Mouse (Mus musculus): ENCODE results near the gene 5330417C22Rik. TPM values are rescaled to one million over a fixed set of nuclear protein-coding genes. Genes with fewer than 3 reads are reported as not detected.

Gene 5330417C22Rik
- total and polyA plus RNA-seq, 2 experiments: 0.45 to 0.55 TPM

GRCm38 (mm10) chr3:108423844-108424801, 112.2 kb downstream of the 5330417C22Rik start:
- Histone ChIP-seq H3K27ac (replicated peaks; ENCODE audit: insufficient read depth, low read depth, low read length) (no peak overlapping the region), H3K79me2 (ENCODE audit: control insufficient read depth, insufficient read depth, low read length) (no peaks in the 10 kb centered on the region), H3K4me1 (ENCODE audit: control insufficient read depth, insufficient read depth, low read length) (no peaks in the 10 kb centered on the region), H3K4me3 (ENCODE audit: insufficient read depth, low read depth, low read length) (no peak overlapping the region), H3K36me3 (ENCODE audit: control insufficient read depth, insufficient read depth, low read length) (peaks cover 28% of the 10 kb centered on the region), H3K9ac (ENCODE audit: low read depth, low read length) (no peak overlapping the region), H3K27me3 (ENCODE audit: control insufficient read depth, insufficient read depth, low read length) (no peaks in the 10 kb centered on the region)
- 34% methylated on average over 11 of the region's 11 CpGs for WGBS
- DNase-seq (ENCODE audit: extremely low read depth, low read depth, low spot score): no peak
- no peak for TF ChIP-seq CTCF (IDR thresholded peaks at IDR 0.05; ENCODE audit: low read depth, low read length)
- no peak for TF ChIP-seq POLR2A (IDR thresholded peaks at IDR 0.05; ENCODE audit: extremely low read depth, insufficient read depth, low read length)

- no peak overlapping the region for H3K9ac ChIP-seq (ENCODE audit: low read depth, low read length)
- peaks cover 18% of the 10 kb centered on the region for H3K36me3 ChIP-seq (ENCODE audit: control insufficient read depth, insufficient read depth, low read length)
- DNase-seq (ENCODE audit: extremely low read depth, low read depth, low spot score): no peak
- no peaks in the 10 kb centered on the region for H3K4me1 ChIP-seq (ENCODE audit: control insufficient read depth, insufficient read depth, low read length)
- 55% methylated on average over 6 of the region's 6 CpGs for WGBS
- H3K79me2 ChIP-seq (ENCODE audit: control insufficient read depth, insufficient read depth, low read length): no peaks in the 10 kb centered on the region
- H3K4me3 ChIP-seq (ENCODE audit: insufficient read depth, low read depth, low read length): no peak overlapping the region
- no peak for TF ChIP-seq POLR2A (IDR thresholded peaks at IDR 0.05; ENCODE audit: extremely low read depth, insufficient read depth, low read length)
- TF ChIP-seq CTCF (IDR thresholded peaks at IDR 0.05; ENCODE audit: low read depth, low read length): no peak
- H3K27me3 ChIP-seq (ENCODE audit: control insufficient read depth, insufficient read depth, low read length): no peaks in the 10 kb centered on the region
- H3K27ac ChIP-seq (replicated peaks; ENCODE audit: insufficient read depth, low read depth, low read length): no peak overlapping the region
Observed at GRCm38 (mm10) chr3:108423006-108423405, 113.3 kb downstream of the 5330417C22Rik start.

GRCm38 (mm10) chr3:108415831-108416223, 120.5 kb downstream of the 5330417C22Rik start:
- Histone ChIP-seq H3K36me3 (ENCODE audit: control insufficient read depth, insufficient read depth, low read length) (no peaks in the 10 kb centered on the region), H3K79me2 (ENCODE audit: control insufficient read depth, insufficient read depth, low read length) (no peaks in the 10 kb centered on the region), H3K9ac (ENCODE audit: low read depth, low read length) (peak overlapping the region; percentile 75), H3K4me1 (ENCODE audit: control insufficient read depth, insufficient read depth, low read length) (no peaks in the 10 kb centered on the region), H3K27ac (replicated peaks; ENCODE audit: insufficient read depth, low read depth, low read length) (no peak overlapping the region), H3K27me3 (ENCODE audit: control insufficient read depth, insufficient read depth, low read length) (peaks cover 4% of the 10 kb centered on the region; the same call in 1 of the 2 replicates), H3K4me3 (ENCODE audit: insufficient read depth, low read depth, low read length) (peak overlapping the region; percentile 62)
- under 1% methylated on average over 48 of the region's 48 CpGs for WGBS
- no peak for DNase-seq (ENCODE audit: extremely low read depth, low read depth, low spot score)
- TF ChIP-seq POLR2A (IDR thresholded peaks at IDR 0.05; ENCODE audit: extremely low read depth, insufficient read depth, low read length) (no peak), CTCF (IDR thresholded peaks at IDR 0.05; ENCODE audit: low read depth, low read length) (no peak)

DNA sequence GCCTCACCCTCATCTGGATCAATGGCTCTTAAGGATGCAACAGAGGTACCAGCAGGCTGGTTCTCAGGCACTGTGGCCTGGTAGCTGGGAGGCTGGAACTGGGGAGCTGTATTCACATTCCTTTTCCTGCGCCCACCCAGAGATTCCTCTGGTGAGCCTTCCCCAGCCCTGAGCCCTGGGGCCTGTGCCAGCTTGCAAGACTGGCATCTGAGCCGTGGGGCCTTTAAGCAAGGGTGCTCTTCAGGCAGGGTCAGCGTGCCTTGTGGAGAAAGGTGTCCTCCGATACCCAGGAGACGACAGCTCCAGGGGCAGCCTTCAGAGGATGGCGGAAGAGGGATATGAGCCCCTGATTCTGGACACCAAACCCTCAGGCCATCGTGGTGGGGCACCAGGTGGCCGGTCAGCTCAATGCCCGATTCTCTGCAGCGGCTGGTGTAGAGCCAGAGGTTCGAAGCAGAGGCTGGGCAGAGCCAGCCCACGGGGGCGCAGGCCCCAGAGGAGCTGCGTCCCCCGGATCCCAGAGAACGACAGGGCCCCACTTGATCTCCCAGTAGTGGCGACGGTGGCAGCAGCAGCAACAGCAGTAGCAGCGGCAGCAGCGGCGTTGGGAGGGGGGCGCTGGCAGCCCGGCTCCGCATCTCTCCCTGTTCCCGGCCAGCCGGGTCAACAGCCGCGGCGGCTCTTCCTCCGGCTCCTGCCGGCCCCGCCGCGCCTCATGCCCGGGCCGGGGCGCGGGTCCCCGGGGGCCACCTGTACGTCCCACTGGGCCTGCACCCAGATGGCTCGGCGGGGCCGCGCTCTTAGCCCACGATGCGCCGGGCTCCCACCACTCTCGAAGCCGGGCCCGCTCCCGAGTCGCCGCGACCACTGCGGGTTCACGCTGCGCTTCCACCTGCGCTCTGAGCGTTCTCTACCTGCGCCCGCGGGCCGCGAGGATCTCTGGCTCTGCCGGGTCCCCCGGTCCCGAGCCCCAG, 121.2 kb downstream of the 5330417C22Rik start, which contains the start of gene Celsr2:
Gene Celsr2 (minus strand): TSS at position 696 of the 974 bp plus-strand sequence.
- 12% methylated on average over 66 of the region's 67 CpGs for WGBS
- H3K27ac ChIP-seq (replicated peaks; ENCODE audit: insufficient read depth, low read depth, low read length): no peak within 1 kb of the TSS

GRCm38 (mm10) chr3:108413634-108414360, 122.5 kb downstream of the 5330417C22Rik start:
- H3K27me3 ChIP-seq (ENCODE audit: control insufficient read depth, insufficient read depth, low read length): peaks cover 4% of the 10 kb centered on the region; the same call in 1 of the 2 replicates
- no peaks in the 10 kb centered on the region for H3K4me1 ChIP-seq (ENCODE audit: control insufficient read depth, insufficient read depth, low read length)
- no peak overlapping the region for H3K9ac ChIP-seq (ENCODE audit: low read depth, low read length)
- no peak for DNase-seq (ENCODE audit: extremely low read depth, low read depth, low spot score)
- H3K27ac ChIP-seq (replicated peaks; ENCODE audit: insufficient read depth, low read depth, low read length): no peak overlapping the region
- no peak overlapping the region for H3K4me3 ChIP-seq (ENCODE audit: insufficient read depth, low read depth, low read length)
- H3K79me2 ChIP-seq (ENCODE audit: control insufficient read depth, insufficient read depth, low read length): no peaks in the 10 kb centered on the region
- WGBS: 98% methylated on average over 35 of the region's 35 CpGs
- TF ChIP-seq CTCF (IDR thresholded peaks at IDR 0.05; ENCODE audit: low read depth, low read length) (no peak), POLR2A (IDR thresholded peaks at IDR 0.05; ENCODE audit: extremely low read depth, insufficient read depth, low read length) (no peak)
- H3K36me3 ChIP-seq (ENCODE audit: control insufficient read depth, insufficient read depth, low read length): no peaks in the 10 kb centered on the region

More for the DNA sequence above, 121.2 kb downstream of the 5330417C22Rik start, which contains the start of gene Celsr2:
- H3K27me3 ChIP-seq (ENCODE audit: control insufficient read depth, insufficient read depth, low read length): peaks cover 4% of the 10 kb centered on the region; the same call in 1 of the 2 replicates
- no peaks in the 10 kb centered on the region for H3K79me2 ChIP-seq (ENCODE audit: control insufficient read depth, insufficient read depth, low read length)
- no peaks in the 10 kb centered on the region for H3K36me3 ChIP-seq (ENCODE audit: control insufficient read depth, insufficient read depth, low read length)
- peak within 1 kb of the TSS; percentile 62 for H3K4me3 ChIP-seq (ENCODE audit: insufficient read depth, low read depth, low read length)
- H3K9ac ChIP-seq (ENCODE audit: low read depth, low read length): peak within 1 kb of the TSS; percentile 75
- TF ChIP-seq POLR2A (IDR thresholded peaks at IDR 0.05; ENCODE audit: extremely low read depth, insufficient read depth, low read length) (no peak), CTCF (IDR thresholded peaks at IDR 0.05; ENCODE audit: low read depth, low read length) (no peak)
- DNase-seq (ENCODE audit: extremely low read depth, low read depth, low spot score): no peak
- no peaks in the 10 kb centered on the region for H3K4me1 ChIP-seq (ENCODE audit: control insufficient read depth, insufficient read depth, low read length)
